Mouse (Mus musculus): ENCODE results near the gene D430019H16Rik.

GRCm38 (mm10) chr12:105500940-105501339 is 47.3 kb downstream of the D430019H16Rik start:
- TF ChIP-seq CTCF (conservative IDR thresholded peaks at IDR 0.05; ENCODE audit: low read length) (no peak), POU5F1 (IDR thresholded peaks at IDR 0.05; ENCODE audit: borderline replicate concordance, low read length) (no peak), NANOG (IDR thresholded peaks at IDR 0.05; ENCODE audit: borderline replicate concordance, low read length) (no peak)
